Mouse (Mus musculus) CH12.LX (cell line): ENCODE results near the gene Dlst.

ENCODE experiments used
- BHLHE40 ChIP-seq: IDR thresholded peaks from 2 replicates; pipeline ENCODE4 v1.6.1; 2011; ENCODE audit warnings: mild to moderate bottlenecking, low read depth, low read length, improper control_type of control experiment
- CTCF ChIP-seq, 2 experiments: IDR thresholded peaks in 1 of 2; conservative IDR thresholded peaks in 1 of 2; 2 replicates each; pipeline ENCODE4 v1.5.1; 2011 to 2012; ENCODE audit warnings: low read depth in 2 of 2, low read length in 2 of 2, improper control_type of control experiment in 1 of 2, inconsistent platforms in 1 of 2, mild to moderate bottlenecking in 1 of 2, moderate library complexity in 1 of 2
- E2F4 ChIP-seq: IDR thresholded peaks from 2 replicates; pipeline ENCODE4 v1.6.1; 2011; ENCODE audit warnings: low read depth, low read length, improper control_type of control experiment; ENCODE audit not compliant: insufficient replicate concordance
- ELF1 ChIP-seq: IDR thresholded peaks from 2 replicates; pipeline ENCODE4 v1.6.1; 2014; ENCODE audit warnings: low read depth, mild to moderate bottlenecking, inconsistent platforms, low read length, improper control_type of control experiment
- NELFE ChIP-seq: IDR thresholded peaks from 2 replicates; pipeline ENCODE4 v1.6.1; 2011; ENCODE audit warnings: low read depth, low read length, improper control_type of control experiment
- POLR2A ChIP-seq: IDR thresholded peaks from 2 replicates; pipeline ENCODE4 v1.6.1; 2011; ENCODE audit warnings: low read depth, mild to moderate bottlenecking, improper control_type of control experiment, low read length
- POLR2AphosphoS2 ChIP-seq: IDR thresholded peaks from 2 replicates; pipeline ENCODE4 v1.6.1; 2011; ENCODE audit warnings: low read depth, low read length, improper control_type of control experiment
- TBP ChIP-seq: conservative IDR thresholded peaks from 2 replicates; pipeline ENCODE4 v1.6.1; 2011; ENCODE audit warnings: low read depth, low read length, improper control_type of control experiment
- USF2 ChIP-seq: conservative IDR thresholded peaks from 2 replicates; pipeline ENCODE4 v1.6.1; 2011; ENCODE audit warnings: low read depth, low read length, improper control_type of control experiment

DNA sequence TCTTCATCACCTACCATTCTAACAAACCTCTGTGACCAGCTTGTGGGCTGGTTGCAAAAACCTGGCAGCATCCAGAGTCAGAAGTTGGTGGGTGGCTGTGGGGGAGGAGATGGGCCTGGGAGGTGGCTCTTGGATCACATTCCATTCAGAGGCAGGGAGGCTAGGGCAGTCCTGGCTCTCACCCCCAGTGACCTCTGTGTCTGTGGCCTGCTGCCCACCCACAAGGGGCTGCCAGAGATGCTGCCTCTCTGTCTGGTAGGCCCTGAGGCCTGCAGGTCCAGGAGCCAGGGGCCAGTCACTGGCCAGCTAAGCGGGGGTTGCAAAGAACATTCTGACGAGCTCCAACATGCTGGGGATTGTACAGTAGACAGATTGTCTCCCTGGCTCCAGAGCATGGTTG is 67.7 kb downstream of the Dlst start:
- no peak for TF ChIP-seq ELF1
- no peak for TF ChIP-seq TBP
- TF ChIP-seq CTCF (conservative IDR thresholded peaks at IDR 0.05 in 1 of 2, IDR thresholded peaks at IDR 0.05 in 1 of 2; ENCODE audit: low read depth in 2 of 2, low read length in 2 of 2), result no peak
- no peak for TF ChIP-seq NELFE
- no peak for TF ChIP-seq POLR2A
- TF ChIP-seq BHLHE40, result no peak
- no peak for TF ChIP-seq USF2
- TF ChIP-seq POLR2AphosphoS2, result no peak
- no peak for TF ChIP-seq E2F4
